In genomic region chr6:54932526-54932925, GRCm38 (mm10) we compare ENCODE assay signal across 19 mouse cellular contexts.
"Had no signal": no experiment of that assay in that cellular context is flagged by ENCODE, and none has a peak within 500 bp of the region (broad histone marks: within the 10 kb centered on the region; RNA-seq: fewer than 3 reads in every experiment).

No protein-coding gene starts in this region.

- H3K27me3 ChIP-seq: liver, embryonic 12.5 days; lung, embryonic 15.5 days; midbrain, embryonic 12.5 days; neural tube, embryonic 13.5 days; neural tube, embryonic 15.5 days had no signal

- H3K4me3 ChIP-seq: liver, embryonic 12.5 days; lung, embryonic 15.5 days; midbrain, embryonic 10.5 days; midbrain, embryonic 12.5 days; myocyte; neural tube, embryonic 13.5 days; neural tube, embryonic 15.5 days had no signal

- H3K9ac ChIP-seq: liver, embryonic 12.5 days; liver, embryonic 14.5 days; lung, embryonic 15.5 days; midbrain, embryonic 12.5 days; neural tube, embryonic 13.5 days; neural tube, embryonic 15.5 days had no signal

- H3K36me3 ChIP-seq: liver, embryonic 12.5 days; lung, embryonic 15.5 days; midbrain, embryonic 10.5 days; midbrain, embryonic 12.5 days; neural tube, embryonic 13.5 days; neural tube, embryonic 15.5 days had no signal

- H3K4me1 ChIP-seq: liver, embryonic 12.5 days; lung, embryonic 15.5 days; midbrain, embryonic 10.5 days; midbrain, embryonic 12.5 days; neural tube, embryonic 13.5 days; neural tube, embryonic 15.5 days had no signal

- H3K27ac ChIP-seq: liver, embryonic 12.5 days; liver, embryonic 14.5 days; lung, embryonic 15.5 days; midbrain, embryonic 10.5 days; midbrain, embryonic 12.5 days; neural tube, embryonic 13.5 days; neural tube, embryonic 15.5 days had no signal

- DNase-seq: lung, adult 18-20 months; lung, postnatal 4 days; midbrain, embryonic 14.5 days; retina, postnatal 1 day; right cerebral cortex, adult 18-20 months; right cerebral cortex, postnatal 25 days; right cerebral cortex, postnatal 4 days; spleen, adult 18-20 months; thymus, adult 18-20 months; thymus, postnatal 14 days; thymus, postnatal 36 days had no signal
